Mouse (Mus musculus) hindbrain, embryonic 10.5 days (tissue): ENCODE data around the gene Ppp1r16b. TPM values are rescaled to one million over a fixed set of nuclear protein-coding genes. Genes with fewer than 3 reads are reported as not detected.

Experiments
- DNase-seq: peaks from one replicate; pipeline ENCODE4 v3.0.0-alpha.2; 2017; ENCODE audit warnings: low spot score
- H3K27ac ChIP-seq: fragments of 300-500 bp; sonication (generic); 2 replicates; pipeline ENCODE4 v1.5.1; 2016; ENCODE audit warnings: mild to moderate bottlenecking, moderate library complexity
- H3K27me3 ChIP-seq: fragments of 300-500 bp; sonication (generic); 2 replicates; pipeline ENCODE4 v1.6.1; 2016; ENCODE audit warnings: mild to moderate bottlenecking; ENCODE audit not compliant: poor library complexity, insufficient read depth, severe bottlenecking
- H3K36me3 ChIP-seq: fragments of 300-500 bp; sonication (generic); 2 replicates; pipeline ENCODE4 v1.6.1; 2016; ENCODE audit warnings: mild to moderate bottlenecking, moderate library complexity
- H3K4me1 ChIP-seq: fragments of 300-500 bp; sonication (generic); replicated peaks from 2 replicates; pipeline ENCODE4 v1.6.1; 2016; ENCODE audit warnings: mild to moderate bottlenecking
- H3K4me3 ChIP-seq: fragments of 300-500 bp; sonication (generic); 2 replicates; pipeline ENCODE4 v1.5.1; 2016; ENCODE audit warnings: mild to moderate bottlenecking, moderate library complexity
- H3K9me3 ChIP-seq: fragments of 300-500 bp; sonication (generic); 2 replicates; pipeline ENCODE4 v1.6.1; 2016; ENCODE audit warnings: mild to moderate bottlenecking, moderate library complexity
- WGBS: fragments of 180-500 bp; shearing (Covaris S2); methylation state at CpG from one replicate; pipeline ENCODE4 v1.1.7; 2016; 5-methylcytosine and 5-hydroxymethylcytosine counted together
- polyA plus RNA-seq: library from polyadenylated mRNA; unstranded; fragments of >200 nt; fragmentation: Nextera tagmentation; extraction: Ambion mirVana; gene quantifications from 2 replicates; pipeline ENCODE4 v1.2.1, GENCODE M21; 2016

Ppp1r16b gene
- polyA plus RNA-seq, 1 experiment from 2014 or later, result 3.0 TPM

- WGBS, result 87% methylated on average over 5 of the region's 5 CpGs
- Histone ChIP-seq H3K36me3 (no peaks in the 10 kb centered on the region), H3K4me1 (no peaks in the 10 kb centered on the region), H3K4me3 (no peak overlapping the region), H3K9me3 (no peaks in the 10 kb centered on the region), H3K27ac (no peak overlapping the region), H3K27me3 (no peaks in the 10 kb centered on the region)
- DNase-seq, result no peak
Measured at GRCm38 (mm10) chr2:158702176-158702575, 37.0 kb downstream of the Ppp1r16b start.

DNA sequence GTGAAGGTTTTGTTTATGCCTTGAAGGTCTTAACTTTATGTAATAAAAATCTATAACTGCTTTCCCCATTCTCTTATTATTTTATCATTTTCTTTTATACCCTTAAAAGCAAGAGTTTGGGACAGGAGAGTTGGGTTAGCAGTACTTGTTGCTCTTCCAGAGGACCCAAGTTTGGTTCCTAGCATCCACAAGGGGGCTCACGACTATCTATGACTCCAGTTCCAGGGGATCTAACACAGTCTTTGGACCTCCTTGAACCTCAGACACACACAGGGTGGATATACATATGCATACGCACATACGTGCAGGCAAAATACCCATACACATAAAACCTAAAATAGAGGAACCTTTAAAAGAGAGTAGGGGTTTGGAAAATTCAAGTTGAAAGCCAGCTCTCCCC is 39.5 kb downstream of the Ppp1r16b start:
- 72% methylated on average over 3 of the region's 3 CpGs for WGBS
- no peaks in the 10 kb centered on the region for H3K9me3 ChIP-seq
- no peak for DNase-seq
- H3K4me3 ChIP-seq, result no peak overlapping the region
- no peaks in the 10 kb centered on the region for H3K36me3 ChIP-seq
- H3K27me3 ChIP-seq, result no peaks in the 10 kb centered on the region
- no peaks in the 10 kb centered on the region for H3K4me1 ChIP-seq
- H3K27ac ChIP-seq, result no peak overlapping the region

GRCm38 (mm10) chr2:158705529-158705928 is 40.3 kb downstream of the Ppp1r16b start:
- Histone ChIP-seq H3K9me3 (no peaks in the 10 kb centered on the region), H3K27ac (no peak overlapping the region), H3K36me3 (no peaks in the 10 kb centered on the region), H3K4me3 (no peak overlapping the region), H3K4me1 (no peaks in the 10 kb centered on the region), H3K27me3 (no peaks in the 10 kb centered on the region)
- DNase-seq, result no peak
- 88% methylated on average over 6 of the region's 6 CpGs for WGBS

- 86% methylated on average over 10 of the region's 10 CpGs for WGBS
- no peak for DNase-seq
- H3K9me3 ChIP-seq, result no peaks in the 10 kb centered on the region
- H3K27me3 ChIP-seq, result no peaks in the 10 kb centered on the region
- peaks cover 4% of the 10 kb centered on the region; the same call in 1 of the 2 replicates for H3K4me1 ChIP-seq
- no peaks in the 10 kb centered on the region for H3K36me3 ChIP-seq
- no peak overlapping the region for H3K27ac ChIP-seq
- no peak overlapping the region for H3K4me3 ChIP-seq
Measured at GRCm38 (mm10) chr2:158706704-158707408, 41.7 kb downstream of the Ppp1r16b start.

DNA sequence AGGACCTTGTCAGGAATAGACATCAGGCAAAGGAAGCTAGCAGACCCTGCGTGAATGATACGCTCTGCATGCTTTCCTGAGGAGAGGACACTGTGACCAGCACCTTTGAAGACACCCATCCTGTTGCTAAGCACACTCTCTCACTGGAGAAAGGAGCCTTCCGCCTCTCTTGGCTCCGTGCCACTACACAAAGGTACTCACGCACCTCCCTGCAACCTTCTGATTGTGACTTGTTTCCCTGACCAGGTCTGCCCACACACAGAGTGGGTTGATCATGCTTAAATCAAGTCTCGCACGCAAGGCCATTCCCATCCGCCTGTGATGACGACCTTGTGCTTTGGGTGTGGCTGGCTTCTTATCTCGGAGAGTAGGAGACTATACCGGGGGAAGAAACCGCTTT is 42.9 kb downstream of the Ppp1r16b start:
- 95% methylated on average over 12 of the region's 12 CpGs for WGBS
- DNase-seq, result no peak
- Histone ChIP-seq H3K27me3 (no peaks in the 10 kb centered on the region), H3K36me3 (no peaks in the 10 kb centered on the region), H3K27ac (no peak overlapping the region), H3K9me3 (no peaks in the 10 kb centered on the region), H3K4me1 (peaks cover 13% of the 10 kb centered on the region), H3K4me3 (no peak overlapping the region)

- Histone ChIP-seq H3K4me1 (peaks cover 25% of the 10 kb centered on the region), H3K4me3 (no peak overlapping the region), H3K36me3 (no peaks in the 10 kb centered on the region), H3K9me3 (no peaks in the 10 kb centered on the region), H3K27me3 (no peaks in the 10 kb centered on the region), H3K27ac (0 out of 2 replicates have a peak overlapping the region, but pooled peaks have one; percentile 14)
- 49% methylated on average over 12 of the region's 12 CpGs for WGBS
- DNase-seq, result no peak
Measured at GRCm38 (mm10) chr2:158711929-158712751, 46.9 kb downstream of the Ppp1r16b start.

DNA sequence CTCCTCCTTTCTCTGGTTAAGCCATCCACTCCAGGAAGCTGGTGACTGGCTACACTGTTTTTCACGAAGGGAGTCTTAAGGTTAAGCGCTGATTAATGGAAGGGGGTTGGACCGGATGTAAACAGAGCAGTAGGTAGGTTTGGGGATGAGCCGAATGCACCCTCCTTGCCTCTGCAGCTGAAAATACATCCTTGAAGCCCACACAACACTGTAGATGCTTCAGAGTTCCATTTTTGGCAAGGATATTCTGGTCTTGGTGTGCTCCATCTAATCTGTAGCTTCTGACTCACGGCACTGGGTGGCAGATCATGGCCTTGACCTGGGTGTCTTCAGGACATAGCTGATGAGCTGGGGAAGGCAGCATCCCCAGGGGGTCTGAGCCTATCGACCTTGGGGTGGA is 49.6 kb downstream of the Ppp1r16b start:
- 92% methylated on average over 6 of the region's 6 CpGs for WGBS
- no peak for DNase-seq

DNA sequence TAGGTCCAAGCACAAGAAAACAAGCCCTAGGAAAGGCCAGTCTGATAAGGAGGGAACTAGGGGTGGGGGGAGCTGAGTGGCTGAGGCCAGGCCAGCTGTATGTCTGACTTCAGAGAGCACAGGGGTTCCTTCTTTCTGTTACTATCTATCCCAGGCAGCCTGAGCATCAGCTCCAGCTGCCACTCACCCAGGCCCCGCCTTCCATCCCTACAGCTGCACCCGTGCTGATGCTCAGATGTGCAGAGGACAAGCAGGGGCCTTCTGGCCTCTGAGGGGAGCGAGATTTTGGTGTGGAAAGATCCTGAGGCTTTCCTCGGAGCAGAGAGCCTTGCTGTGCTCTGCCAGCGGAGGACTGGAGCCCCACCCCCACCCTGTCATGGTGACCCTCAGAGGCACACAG is 50.9 kb downstream of the Ppp1r16b start:
- 35% methylated on average over 5 of the region's 5 CpGs for WGBS
- peak overlapping the region; percentile 72 for H3K27ac ChIP-seq
- peaks cover 30% of the 10 kb centered on the region for H3K4me1 ChIP-seq
- H3K4me3 ChIP-seq, result no peak overlapping the region
- H3K27me3 ChIP-seq, result no peaks in the 10 kb centered on the region
- DNase-seq, result peak; percentile 32
- H3K36me3 ChIP-seq, result no peaks in the 10 kb centered on the region
- H3K9me3 ChIP-seq, result no peaks in the 10 kb centered on the region

More for the DNA sequence above, 49.6 kb downstream of the Ppp1r16b start:
- no peaks in the 10 kb centered on the region for H3K9me3 ChIP-seq
- H3K36me3 ChIP-seq, result no peaks in the 10 kb centered on the region
- no peaks in the 10 kb centered on the region for H3K27me3 ChIP-seq
- no peak overlapping the region for H3K4me3 ChIP-seq
- peaks cover 25% of the 10 kb centered on the region for H3K4me1 ChIP-seq
- no peak overlapping the region for H3K27ac ChIP-seq

DNA sequence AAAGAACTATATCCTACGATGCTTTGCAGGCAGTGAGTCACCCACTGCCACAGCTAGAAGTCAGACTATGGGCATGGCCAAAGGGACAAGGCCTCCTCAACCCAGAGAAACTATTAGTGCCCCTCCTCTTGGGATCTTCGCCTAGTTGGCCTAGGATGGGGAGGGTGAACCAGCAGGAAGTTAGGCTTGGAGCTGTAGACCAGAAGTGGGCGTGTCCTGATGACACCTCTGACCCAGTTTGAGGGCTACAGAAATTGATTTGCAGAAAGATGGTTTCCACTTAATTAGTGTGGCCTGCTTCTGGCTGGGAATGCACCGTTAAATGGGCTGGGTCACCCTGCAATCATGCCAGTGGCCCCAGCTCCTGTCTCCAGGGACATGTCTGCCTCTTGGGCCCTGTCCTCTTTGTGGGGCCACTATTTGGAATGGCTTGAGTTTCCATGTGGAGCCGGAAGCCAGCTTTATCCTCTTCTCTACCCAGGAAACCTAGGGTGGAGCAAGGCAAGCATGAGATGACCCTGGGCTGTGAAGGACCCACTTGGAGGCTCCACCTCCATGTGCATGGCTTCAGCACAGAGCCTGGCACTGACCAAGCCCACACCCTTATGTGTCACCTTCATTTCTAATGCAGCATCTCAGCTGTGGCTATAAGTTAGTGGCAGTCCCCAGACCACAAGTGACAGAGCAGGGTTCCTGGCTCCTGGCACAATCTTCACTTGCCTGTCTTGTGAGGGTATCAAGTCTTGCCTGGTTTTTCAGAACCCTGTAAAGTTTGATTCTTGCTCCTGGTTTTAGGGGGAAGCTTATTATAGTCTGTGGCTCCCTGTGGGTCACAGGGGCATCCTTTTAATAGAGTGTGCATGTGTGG is 52.6 kb downstream of the Ppp1r16b start:
- Histone ChIP-seq H3K4me3 (no peak overlapping the region), H3K27me3 (no peaks in the 10 kb centered on the region), H3K4me1 (peaks cover 34% of the 10 kb centered on the region), H3K36me3 (no peaks in the 10 kb centered on the region), H3K27ac (no peak overlapping the region), H3K9me3 (no peaks in the 10 kb centered on the region)
- no peak for DNase-seq
- 80% methylated on average over 5 of the region's 5 CpGs for WGBS

GRCm38 (mm10) chr2:158718816-158719549 is 53.8 kb downstream of the Ppp1r16b start:
- DNase-seq, result no peak
- no peaks in the 10 kb centered on the region for H3K36me3 ChIP-seq
- WGBS, result 86% methylated on average over 12 of the region's 12 CpGs

DNA sequence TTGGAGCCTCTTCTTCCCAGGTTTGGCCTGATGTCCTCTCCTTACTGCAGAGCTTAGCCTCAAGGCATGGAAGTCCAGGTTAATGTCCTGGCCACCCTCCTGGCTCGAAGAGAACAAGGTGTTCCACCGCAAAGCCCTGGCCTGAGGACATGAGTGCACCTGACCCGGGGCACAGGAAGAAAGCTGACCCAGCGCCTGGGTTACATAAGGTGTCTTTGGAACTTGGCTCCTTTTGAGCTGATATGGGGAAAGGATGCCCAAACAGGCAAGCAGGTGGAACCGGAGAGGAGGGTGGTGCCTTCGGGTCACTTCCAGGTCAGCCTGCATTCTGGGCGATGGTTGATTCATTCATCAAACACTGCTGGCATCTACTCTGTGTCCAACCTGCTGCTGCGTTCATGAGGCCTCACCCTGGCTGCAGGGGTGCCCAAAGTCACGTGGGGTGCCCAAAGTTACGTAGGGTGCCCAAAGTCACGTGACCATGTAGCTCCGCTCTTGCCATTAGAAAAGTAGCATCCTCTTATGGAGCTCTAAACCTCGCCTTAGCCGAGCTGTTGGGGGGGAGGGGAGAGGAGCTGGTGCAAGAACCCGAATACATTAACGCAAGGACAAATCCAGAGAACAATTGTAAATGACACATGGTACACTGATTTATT is 55.6 kb downstream of the Ppp1r16b start:
- H3K9me3 ChIP-seq, result no peaks in the 10 kb centered on the region
- H3K27ac ChIP-seq, result no peak overlapping the region
- WGBS, result 77% methylated on average over 16 of the region's 16 CpGs
- no peaks in the 10 kb centered on the region for H3K27me3 ChIP-seq
- no peak overlapping the region for H3K4me3 ChIP-seq
- DNase-seq, result no peak
- no peaks in the 10 kb centered on the region for H3K36me3 ChIP-seq
- H3K4me1 ChIP-seq, result peaks cover 38% of the 10 kb centered on the region

More at GRCm38 (mm10) chr2:158718816-158719549, 53.8 kb downstream of the Ppp1r16b start:
- peaks cover 44% of the 10 kb centered on the region for H3K4me1 ChIP-seq
- no peak overlapping the region for H3K4me3 ChIP-seq
- no peak overlapping the region for H3K27ac ChIP-seq
- H3K27me3 ChIP-seq, result no peaks in the 10 kb centered on the region
- H3K9me3 ChIP-seq, result no peaks in the 10 kb centered on the region

GRCm38 (mm10) chr2:158721481-158721880 is 56.3 kb downstream of the Ppp1r16b start:
- Histone ChIP-seq H3K4me3 (no peak overlapping the region), H3K27me3 (no peaks in the 10 kb centered on the region), H3K9me3 (no peaks in the 10 kb centered on the region), H3K4me1 (peaks cover 32% of the 10 kb centered on the region), H3K27ac (no peak overlapping the region), H3K36me3 (no peaks in the 10 kb centered on the region)
- WGBS, result 58% methylated on average over 3 of the region's 3 CpGs
- DNase-seq, result no peak
